Mouse (Mus musculus): ENCODE data around the gene Ppp2ca. TPM values are rescaled to one million over a fixed set of nuclear protein-coding genes. Genes with fewer than 3 reads are reported as not detected.
A peak's percentile ranks its signal among the peaks of the same experiment; 100 is the strongest.

Ppp2ca gene
- total RNA-seq (2021): 100 to 1,000 TPM; 110 to 112 TPM
- long read RNA-seq, experiment 1, full-length matches to known transcripts: 488 of 517 reads
- long read RNA-seq, experiment 1, partial matches to known transcripts: 15 of 517 reads
- long read RNA-seq, experiment 1, other reads (novel, unspliced or antisense): 14 of 517 reads
- long read RNA-seq, experiment 2, full-length matches to known transcripts: 692 of 735 reads
- long read RNA-seq, experiment 2, partial matches to known transcripts: 27 of 735 reads
- long read RNA-seq, experiment 2, other reads (novel, unspliced or antisense): 16 of 735 reads

- Histone ChIP-seq H3K4me3 (peak within 1 kb of the TSS; percentile 95), H3K27ac (peak within 1 kb of the TSS; percentile 99)
- 0 out of 2 replicates have a peak, but pooled peaks have one; percentile 5 for TF ChIP-seq CTCF (conservative IDR thresholded peaks at IDR 0.05)
- DNase-seq (ENCODE audit: low spot score in 2 of 2): peak; percentile 98 to 99
Observed at GRCm38 (mm10) chr11:52098398-52098946, at the start of gene Ppp2ca. Gene Ppp2ca, plus strand, starts transcription at chr11:52098681.

DNA sequence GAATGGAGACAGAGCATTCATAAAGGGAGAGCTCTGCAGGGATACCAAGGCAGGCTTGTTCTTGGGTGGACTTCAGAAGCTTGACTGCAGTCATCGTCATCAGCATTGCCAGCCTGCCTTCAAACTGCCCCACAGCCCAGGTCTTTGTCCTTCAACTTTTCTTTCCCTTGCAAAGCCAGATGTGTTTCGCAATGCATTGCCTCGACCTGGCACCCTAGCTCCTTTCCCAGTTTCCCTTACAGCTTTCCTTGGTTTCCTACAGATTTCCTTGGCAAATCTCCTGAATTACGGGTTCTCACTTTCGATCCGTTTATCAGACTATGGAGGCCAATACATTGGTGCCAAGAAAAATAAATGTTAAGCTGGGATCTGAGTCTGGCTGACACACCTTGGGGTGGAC, 45.1 kb upstream of the Ppp2ca start:
- no peak for TF ChIP-seq CTCF (conservative IDR thresholded peaks at IDR 0.05)
- no peak overlapping the region for H3K27ac ChIP-seq
- H3K4me3 ChIP-seq: no peak overlapping the region
- DNase-seq (ENCODE audit: low spot score in 2 of 2): no peak

DNA sequence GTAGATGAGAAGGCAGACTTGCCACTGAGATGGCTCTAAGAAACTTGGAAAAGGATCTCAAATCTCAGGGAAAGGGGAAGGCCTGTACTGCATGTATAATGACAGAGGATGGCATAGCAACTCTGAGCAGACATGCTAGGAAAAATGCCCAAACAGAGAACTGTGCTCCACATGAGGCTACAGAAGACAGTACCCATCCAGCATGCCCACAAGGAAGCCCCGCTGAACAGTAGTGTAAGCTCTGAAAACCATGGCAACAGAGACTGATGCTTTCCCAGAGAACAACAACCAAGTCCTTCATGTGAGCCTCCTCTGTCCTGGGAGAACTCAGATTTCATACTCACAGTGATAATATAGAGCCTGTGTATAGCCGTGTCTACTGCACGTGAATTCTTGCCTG, 43.8 kb upstream of the Ppp2ca start:
- Histone ChIP-seq H3K27ac (no peak overlapping the region), H3K4me3 (no peak overlapping the region)
- no peak for TF ChIP-seq CTCF (conservative IDR thresholded peaks at IDR 0.05)
- no peak for DNase-seq (ENCODE audit: low spot score in 2 of 2)

DNA sequence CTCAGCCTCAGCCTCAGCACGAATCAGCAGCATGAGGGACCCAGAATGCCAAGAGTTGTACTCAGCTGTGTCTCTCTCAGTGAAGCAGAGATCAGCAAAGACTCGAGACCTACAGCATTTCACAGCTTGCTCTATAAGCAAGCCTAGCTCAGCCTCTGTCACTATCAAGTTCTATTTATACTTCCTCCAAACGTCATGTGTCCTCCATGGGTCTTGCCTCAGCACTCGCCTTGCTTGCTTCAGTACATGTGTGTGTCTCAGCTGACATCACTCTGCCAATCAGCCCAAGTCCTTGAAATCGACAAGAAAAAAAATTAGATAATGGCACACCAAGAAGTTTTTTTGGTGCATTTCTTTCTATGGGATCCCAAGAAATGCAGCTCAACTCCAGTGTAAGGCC, 42.3 kb upstream of the Ppp2ca start:
- no peak overlapping the region for H3K4me3 ChIP-seq
- no peak for DNase-seq (ENCODE audit: low spot score in 2 of 2)
- H3K27ac ChIP-seq: no peak overlapping the region
- TF ChIP-seq CTCF (conservative IDR thresholded peaks at IDR 0.05): no peak

DNA sequence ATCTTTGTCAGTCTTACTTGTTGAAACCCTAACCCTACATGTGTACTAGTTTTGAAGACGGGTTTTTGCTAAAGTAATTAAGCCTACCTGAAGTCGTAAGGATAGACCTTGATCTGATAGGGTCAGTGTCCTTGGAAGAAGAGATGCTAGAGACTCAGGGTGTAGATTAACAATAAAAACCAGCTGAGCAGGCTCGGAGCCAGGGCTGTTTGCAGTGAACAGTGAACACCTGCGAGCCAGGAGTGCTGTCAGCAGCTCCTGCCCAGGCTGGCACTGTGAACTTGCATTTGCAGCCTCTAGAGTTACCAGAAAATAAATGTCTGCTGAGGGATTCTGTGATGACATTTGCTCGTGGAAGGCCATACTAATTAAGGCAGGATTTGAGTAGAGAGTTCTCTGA, 39.5 kb upstream of the Ppp2ca start:
- Histone ChIP-seq H3K27ac (no peak overlapping the region), H3K4me3 (no peak overlapping the region)
- no peak for TF ChIP-seq CTCF (conservative IDR thresholded peaks at IDR 0.05)
- no peak for DNase-seq (ENCODE audit: low spot score in 2 of 2)

DNA sequence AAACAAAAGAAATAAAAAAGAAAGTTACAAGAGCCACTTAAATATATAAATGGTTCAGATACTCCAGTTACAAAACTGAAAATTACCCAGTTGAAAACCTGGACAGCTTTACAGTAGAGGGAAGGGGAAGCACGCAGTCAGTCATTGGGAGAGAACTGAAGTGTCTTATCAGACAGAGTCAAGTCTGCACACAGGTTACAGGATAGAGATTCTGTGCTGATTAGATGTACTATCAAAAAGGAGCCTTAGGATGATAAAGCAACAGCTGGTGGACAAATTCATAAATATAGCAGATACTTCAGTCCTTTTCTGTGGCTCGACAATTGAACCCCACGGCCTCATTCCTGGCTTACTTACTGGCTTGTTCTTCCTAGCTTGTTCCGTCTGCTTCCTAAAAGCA, 38.2 kb upstream of the Ppp2ca start:
- DNase-seq (ENCODE audit: low spot score in 2 of 2): no peak
- Histone ChIP-seq H3K27ac (no peak overlapping the region), H3K4me3 (no peak overlapping the region)
- TF ChIP-seq CTCF (conservative IDR thresholded peaks at IDR 0.05): no peak

DNA sequence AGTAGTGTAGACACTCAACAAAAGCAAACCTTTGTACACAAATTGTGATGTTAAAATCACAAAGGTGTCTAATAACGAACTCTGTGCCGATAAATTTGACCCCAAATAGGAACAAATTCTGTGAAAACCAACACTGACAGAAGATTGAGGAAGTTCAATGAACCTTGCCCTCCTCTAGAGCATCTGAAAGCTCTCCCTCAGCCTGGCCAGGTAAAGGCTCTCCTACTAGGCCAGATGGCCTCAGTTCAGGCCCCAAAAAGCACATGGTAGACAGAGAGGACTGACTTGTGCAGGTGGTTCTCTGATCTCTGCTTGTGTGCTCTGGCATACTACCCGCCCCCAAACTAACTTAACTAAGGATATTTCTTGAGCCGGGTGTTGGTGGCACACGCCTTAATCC, 36.1 kb upstream of the Ppp2ca start:
- no peak for DNase-seq (ENCODE audit: low spot score in 2 of 2)
- TF ChIP-seq CTCF (conservative IDR thresholded peaks at IDR 0.05): no peak
- Histone ChIP-seq H3K4me3 (no peak overlapping the region), H3K27ac (no peak overlapping the region)

DNA sequence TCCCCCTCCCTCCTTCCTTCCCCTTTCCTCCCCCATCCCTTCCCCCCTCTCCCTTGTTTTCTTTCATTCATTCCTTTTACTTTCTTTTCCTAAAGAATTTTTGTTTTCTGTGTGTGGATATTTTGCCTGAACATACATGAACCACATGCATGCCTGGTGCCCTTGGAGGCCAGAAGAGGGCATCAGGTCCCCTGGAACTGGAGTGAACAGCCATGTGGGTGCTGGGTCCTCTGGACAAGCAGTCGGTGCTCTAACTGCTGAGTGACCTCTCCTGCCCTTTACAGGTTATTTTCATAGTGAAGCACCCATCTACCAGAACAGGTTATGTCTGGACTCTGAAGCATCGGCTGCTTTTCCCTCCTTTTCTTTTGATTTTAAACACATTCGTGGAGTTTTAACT, 34.1 kb upstream of the Ppp2ca start:
- no peak overlapping the region for H3K27ac ChIP-seq
- no peak overlapping the region for H3K4me3 ChIP-seq
- no peak for DNase-seq (ENCODE audit: low spot score in 2 of 2)
- TF ChIP-seq CTCF (conservative IDR thresholded peaks at IDR 0.05): peak; percentile 49

GRCm38 (mm10) chr11:52065841-52066240, 32.6 kb upstream of the Ppp2ca start:
- H3K27ac ChIP-seq: no peak overlapping the region
- no peak for TF ChIP-seq CTCF (conservative IDR thresholded peaks at IDR 0.05)
- no peak overlapping the region for H3K4me3 ChIP-seq
- no peak for DNase-seq (ENCODE audit: low spot score in 2 of 2)

DNA sequence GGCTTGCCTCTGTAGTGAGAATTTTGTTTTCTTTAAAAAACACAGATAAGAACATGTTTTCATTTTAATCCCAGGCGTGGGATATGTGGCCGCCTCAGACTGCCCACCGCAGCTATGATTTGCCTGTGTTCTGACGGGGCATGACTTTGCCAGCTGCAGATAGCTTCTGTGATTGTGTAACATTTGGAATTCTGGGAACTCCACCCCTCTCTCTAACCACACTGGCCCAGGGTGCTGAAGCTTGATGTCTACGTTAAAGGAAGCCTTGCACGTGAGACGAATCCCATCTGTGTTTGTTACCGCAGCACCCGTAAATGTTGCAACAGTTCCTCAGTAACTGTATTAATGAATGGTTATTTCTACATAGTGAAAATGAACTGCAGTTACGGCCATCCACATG, 26.7 kb upstream of the Ppp2ca start:
- Histone ChIP-seq H3K27ac (no peak overlapping the region), H3K4me3 (no peak overlapping the region)
- DNase-seq (ENCODE audit: low spot score in 2 of 2): no peak
- no peak for TF ChIP-seq CTCF (conservative IDR thresholded peaks at IDR 0.05)

GRCm38 (mm10) chr11:52073528-52074170, 24.8 kb upstream of the Ppp2ca start:
- DNase-seq (ENCODE audit: low spot score in 2 of 2): no peak
- Histone ChIP-seq H3K4me3 (no peak overlapping the region), H3K27ac (no peak overlapping the region)
- TF ChIP-seq CTCF (conservative IDR thresholded peaks at IDR 0.05): no peak

- Histone ChIP-seq H3K4me3 (no peak overlapping the region), H3K27ac (no peak overlapping the region)
- TF ChIP-seq CTCF (conservative IDR thresholded peaks at IDR 0.05): no peak
- DNase-seq (ENCODE audit: low spot score in 2 of 2): no peak
Observed at GRCm38 (mm10) chr11:52074626-52075470, 23.6 kb upstream of the Ppp2ca start.

Data from layer of hippocampus, adult 2 months (tissue).